Mouse (Mus musculus): ENCODE data around the gene Ccnf.

Ccnf gene

DNA sequence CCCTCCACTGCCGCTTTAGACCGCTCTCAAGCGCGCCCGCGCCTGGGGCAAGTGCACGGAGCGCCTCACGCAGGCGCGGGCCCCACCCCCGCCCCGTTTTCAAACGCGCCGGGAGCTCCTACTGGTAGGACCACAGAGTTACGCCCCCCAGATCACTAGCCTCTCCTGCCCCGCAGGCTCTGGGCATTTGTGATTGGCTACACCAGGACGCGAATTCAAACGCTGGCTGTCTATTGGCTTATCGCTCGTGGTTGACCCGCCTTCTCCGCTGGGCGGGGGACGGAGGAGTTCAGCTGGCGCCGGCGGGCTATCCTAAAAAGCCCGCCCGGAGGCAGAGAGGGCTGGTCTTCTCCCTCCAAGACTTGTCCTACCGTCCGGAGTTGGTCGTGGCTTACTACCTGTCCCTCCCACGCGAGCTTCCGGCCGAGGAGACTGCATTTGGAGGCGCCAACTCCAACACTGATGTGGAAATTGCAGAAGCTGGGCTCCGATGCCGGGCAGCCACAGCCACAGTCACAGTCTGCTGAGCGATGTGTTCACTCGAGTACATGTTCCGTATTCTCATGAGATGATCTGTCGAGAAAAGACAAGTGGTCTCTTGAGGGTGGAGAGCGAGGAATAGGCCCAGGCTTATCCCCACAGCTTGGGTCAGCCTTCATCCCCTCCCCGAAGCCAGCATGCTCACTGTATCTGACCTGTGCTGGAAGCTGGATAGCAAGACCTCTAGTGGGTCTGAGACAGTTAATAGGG, at the start of gene Ccnf:
TSS of gene Ccnf (minus strand) at position 165 of the 750 bp plus-strand sequence.
- peak; percentile 95 to 96 for DNase-seq (ENCODE audit: low spot score in 2 of 2)

- DNase-seq (ENCODE audit: low spot score in 2 of 2), result no peak
Measured at GRCm38 (mm10) chr17:24300651-24301050, 49.4 kb upstream of the Ccnf start.

- no peak for DNase-seq (ENCODE audit: low spot score in 2 of 2)
Measured at GRCm38 (mm10) chr17:24289338-24289737, 38.1 kb upstream of the Ccnf start.

DNA sequence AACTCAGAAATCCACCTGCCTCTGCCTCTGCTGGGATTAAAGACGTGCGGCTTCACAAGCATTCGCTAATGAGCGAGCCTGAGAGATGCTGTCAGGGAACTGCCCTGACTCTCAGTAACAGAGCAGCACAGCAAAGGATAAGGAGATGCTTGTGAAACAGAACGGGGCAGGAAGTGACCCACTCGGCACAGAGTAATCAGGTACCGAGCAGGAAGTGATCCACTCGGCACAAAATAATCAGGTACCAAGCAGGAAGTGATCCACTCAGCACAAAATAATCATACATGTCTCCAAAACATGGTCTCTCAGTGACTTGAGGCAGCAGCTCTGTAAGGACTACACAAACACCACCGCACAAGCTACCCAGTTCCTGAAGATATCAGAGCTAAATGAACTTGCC, 37.2 kb upstream of the Ccnf start:
- DNase-seq (ENCODE audit: low spot score in 2 of 2), result no peak

DNA sequence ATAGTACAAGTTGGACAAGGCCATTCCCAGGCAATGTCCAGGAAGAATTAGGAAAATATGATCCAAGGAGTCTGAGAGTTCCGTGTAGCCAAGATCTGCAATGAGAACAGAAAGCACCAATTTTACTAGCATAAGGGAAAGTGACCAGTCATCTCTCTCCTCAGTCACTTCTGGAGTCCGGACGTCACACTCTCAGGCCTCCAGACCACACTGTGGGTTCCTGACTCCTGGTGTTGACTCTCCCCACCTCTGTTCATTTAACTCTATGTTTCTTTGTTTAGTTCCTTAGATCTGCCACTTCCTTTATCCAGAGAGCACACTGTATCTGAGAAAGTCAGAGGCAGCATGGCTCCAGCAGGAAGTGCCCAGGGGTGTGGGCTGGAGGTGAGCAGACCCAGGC, 34.4 kb upstream of the Ccnf start:
- no peak for DNase-seq (ENCODE audit: low spot score in 2 of 2)

GRCm38 (mm10) chr17:24283266-24283818, 32.1 kb upstream of the Ccnf start:
- DNase-seq (ENCODE audit: low spot score in 2 of 2), result no peak

DNA sequence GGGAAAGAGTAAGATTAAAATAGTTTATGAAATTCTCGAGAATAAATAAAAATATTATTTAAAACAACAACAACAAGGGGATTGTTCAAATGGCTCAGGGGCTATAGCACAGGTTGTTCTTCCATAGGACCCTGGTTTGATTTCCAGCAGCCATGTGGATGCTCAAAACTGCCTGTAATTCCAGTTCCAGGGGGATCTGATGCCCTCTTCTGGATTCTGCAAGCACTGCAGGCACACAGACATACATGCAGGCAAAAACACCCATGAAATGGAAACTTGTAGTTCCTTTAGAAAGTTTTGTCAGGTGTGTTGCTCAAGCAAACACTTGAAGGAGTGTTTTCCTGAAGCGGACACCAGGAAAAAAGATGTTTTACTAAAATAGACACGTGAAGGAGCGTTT, 31.4 kb upstream of the Ccnf start:
- no peak for DNase-seq (ENCODE audit: low spot score in 2 of 2)

- no peak for DNase-seq (ENCODE audit: low spot score in 2 of 2)
Measured at GRCm38 (mm10) chr17:24279907-24280306, 28.6 kb upstream of the Ccnf start.

DNA sequence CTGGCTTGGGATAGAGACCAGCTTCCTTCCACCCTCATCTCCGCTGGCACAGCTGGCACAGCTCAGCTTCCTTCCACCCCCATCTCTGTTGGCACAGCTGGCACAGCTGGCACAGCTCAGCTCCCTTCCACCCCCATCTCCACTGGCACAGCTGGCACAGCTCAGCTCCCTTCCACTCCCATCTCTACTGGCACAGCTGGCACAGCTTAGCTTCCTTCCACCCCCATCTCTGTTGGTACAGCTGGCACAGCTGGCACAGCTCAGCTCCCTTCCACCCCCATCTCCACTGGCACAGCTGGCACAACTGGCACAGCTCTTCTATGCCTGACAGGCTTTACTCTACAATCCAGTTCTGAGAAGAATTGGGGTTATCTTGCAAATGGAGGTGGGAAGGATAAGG, 15.8 kb upstream of the Ccnf start:
- no peak for DNase-seq (ENCODE audit: low spot score in 2 of 2)

DNA sequence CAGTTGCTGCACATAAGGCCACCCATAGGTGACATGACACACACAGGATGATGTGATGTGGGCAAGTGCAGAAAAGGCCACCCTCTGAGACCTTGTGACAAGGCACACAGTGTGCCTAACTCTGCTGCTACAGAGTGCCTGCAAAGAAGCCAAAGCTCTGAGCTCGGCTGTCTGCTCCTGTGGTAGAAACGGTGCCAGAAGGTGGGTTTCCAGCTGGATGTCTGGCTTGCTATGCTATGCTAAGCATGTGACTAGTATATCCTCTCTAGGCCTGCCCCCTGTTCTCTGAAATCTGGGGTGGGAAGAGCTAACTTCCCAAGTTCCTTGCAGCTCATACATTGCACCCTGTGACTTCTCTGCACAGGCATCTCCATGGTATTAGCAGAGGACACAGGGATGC, 13.5 kb upstream of the Ccnf start:
- DNase-seq (ENCODE audit: low spot score in 2 of 2), result no peak

GRCm38 (mm10) chr17:24260516-24260915, 9.2 kb upstream of the Ccnf start:
- DNase-seq (ENCODE audit: low spot score in 2 of 2), result no peak

DNA sequence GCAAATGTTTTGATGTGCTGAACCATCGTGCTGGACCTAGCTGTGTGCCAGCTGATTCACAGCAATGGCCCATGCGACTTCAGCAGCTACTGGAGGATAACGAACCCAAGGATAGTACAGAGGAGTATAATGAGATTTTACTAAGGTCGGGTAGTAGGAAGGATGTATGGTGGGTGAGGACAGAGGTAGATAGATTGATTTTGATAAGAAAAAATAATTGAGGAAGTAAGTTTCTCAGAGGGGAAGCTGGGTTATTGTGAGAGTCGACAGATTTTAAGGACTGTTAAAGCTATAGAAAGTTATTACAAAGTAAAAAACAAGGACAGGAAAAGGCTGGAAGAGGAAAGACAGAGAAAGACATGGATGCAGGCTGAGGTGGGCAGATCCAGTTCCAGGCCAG, 8.4 kb upstream of the Ccnf start:
- no peak for DNase-seq (ENCODE audit: low spot score in 2 of 2)

DNA sequence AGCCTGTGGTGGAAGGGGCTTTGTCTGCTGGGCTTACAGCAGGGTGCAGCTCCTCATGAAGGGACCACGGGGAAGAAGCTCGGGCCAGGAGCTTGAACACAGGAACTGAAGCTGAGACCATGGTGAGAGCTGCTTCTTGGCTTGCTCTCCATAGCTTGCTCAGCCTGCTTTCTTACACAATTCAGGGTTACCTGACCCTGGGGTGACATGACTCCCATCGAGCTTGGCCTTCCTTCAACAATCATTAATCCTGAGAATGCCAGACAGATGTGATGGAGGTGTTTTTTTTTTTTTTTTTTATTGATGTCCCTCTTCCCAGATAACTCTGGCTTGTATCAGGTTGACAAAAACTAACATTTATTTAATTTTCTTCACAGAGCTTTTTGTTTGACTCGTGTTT, 7.7 kb upstream of the Ccnf start:
- no peak for DNase-seq (ENCODE audit: low spot score in 2 of 2)

GRCm38 (mm10) chr17:24252329-24252728, 1.0 kb upstream of the Ccnf start:
- no peak for DNase-seq (ENCODE audit: low spot score in 2 of 2)

DNA sequence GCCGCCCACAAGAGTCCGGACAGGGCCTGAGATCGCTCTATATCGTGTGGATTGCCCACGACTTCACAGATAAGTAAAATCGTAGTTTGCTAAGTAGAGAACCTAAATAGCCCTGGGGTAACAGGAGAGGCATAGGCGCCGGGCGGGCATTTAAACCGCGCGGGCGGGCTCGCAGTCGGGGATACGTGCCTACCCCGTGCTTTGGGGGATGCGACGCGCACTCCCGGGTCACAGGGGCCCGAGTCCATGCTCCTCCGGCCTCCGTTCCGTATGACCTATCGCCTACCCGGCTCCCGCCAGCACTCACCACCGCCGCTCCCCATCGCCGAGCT, 330 bp downstream of the Ccnf start:
- DNase-seq (ENCODE audit: low spot score in 2 of 2), result no peak

DNA sequence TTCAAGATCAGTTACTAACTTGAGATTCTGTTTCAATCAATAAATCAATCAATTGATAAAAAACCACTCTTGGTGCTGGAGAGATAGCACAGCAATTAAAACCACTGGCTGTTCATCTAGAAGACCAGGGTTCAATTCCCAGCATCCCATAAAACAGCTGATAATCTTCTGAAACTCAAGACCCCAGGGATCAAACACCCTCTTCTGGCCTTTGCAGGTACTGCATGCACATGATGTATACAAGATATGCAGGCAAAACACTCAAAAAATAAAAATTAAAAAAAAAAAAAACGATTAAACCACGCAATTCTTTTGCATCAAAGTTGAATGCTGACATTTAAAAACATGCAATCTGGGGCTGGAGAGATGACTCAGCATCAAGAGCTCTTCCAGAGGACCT, 2.6 kb downstream of the Ccnf start:
- DNase-seq (ENCODE audit: low spot score in 2 of 2), result no peak

- no peak for DNase-seq (ENCODE audit: low spot score in 2 of 2)
Measured at GRCm38 (mm10) chr17:24244061-24244460, 7.2 kb downstream of the Ccnf start.

DNA sequence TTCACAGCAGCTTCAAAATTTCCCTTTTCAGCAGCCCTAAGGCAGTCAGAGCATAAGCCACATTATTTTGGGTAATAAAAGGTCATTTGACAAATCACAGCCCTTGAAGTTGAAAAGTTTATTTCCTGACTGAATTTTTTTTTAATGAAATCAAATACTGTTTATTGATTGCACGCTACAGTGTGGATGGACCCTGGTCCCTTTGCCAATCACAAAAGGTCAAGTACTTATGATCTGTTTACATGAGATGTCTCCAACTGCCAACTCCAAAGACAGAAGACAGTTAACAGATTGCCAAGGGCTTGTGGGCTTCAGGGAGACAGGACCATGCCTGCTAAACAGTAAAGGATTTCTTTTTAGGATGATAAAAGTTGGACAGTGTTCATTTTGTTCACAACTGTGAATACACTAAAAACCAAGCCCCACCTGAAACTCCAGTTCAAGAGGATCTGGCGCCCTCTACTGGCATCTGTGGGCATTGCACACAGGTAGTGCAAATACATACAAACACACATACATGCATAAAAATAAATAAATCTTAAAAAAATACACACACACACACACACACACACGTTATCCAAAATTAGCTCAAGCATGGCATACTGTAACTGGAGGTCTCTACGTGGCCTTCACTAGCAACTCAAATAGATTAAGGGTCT, 7.8 kb downstream of the Ccnf start:
- DNase-seq (ENCODE audit: low spot score in 2 of 2), result no peak

- no peak for DNase-seq (ENCODE audit: low spot score in 2 of 2)
Measured at GRCm38 (mm10) chr17:24236921-24237320, 14.4 kb downstream of the Ccnf start.

DNA sequence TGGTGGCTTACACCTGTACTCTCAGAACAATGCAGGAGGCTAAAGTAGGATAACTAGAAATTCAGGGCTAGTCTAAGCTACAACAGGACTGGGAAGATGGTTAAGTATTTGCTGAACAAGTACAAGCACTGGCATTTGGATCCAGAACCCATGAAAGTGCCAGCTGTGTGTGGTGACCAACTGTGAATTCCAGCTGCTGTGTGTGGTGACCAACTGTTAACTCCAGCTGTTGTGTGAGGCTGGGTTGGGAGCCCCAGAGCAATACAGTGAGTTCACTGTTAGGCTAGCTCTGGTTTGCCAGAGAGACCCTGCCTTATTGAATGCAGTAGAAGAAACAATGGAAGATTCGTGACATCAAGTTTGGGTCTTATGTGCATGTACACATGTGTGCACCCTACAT, 14.8 kb downstream of the Ccnf start:
- no peak for DNase-seq (ENCODE audit: low spot score in 2 of 2)

DNA sequence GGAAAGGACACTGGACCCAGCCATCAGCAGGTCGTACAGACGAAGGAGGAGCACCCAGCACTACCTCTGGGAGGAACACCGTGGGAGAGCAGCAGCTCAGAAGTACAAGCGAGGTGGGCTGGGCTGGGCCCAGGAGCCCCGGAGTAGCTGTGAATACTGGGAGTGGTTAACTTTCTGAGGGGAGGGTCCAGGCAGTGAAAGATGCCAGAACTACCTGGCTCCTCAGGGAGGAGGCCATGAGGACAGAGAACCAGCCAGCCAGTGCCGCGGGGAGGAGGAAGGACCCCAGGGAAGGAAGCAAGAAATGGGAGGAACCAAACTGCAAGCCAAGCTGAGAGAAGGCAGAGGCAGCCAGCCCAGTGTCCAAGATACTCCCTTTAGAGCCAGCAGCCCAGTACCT, 23.3 kb downstream of the Ccnf start:
- no peak for DNase-seq (ENCODE audit: low spot score in 2 of 2)

- DNase-seq (ENCODE audit: low spot score in 2 of 2), result no peak
Measured at GRCm38 (mm10) chr17:24226721-24227120, 24.6 kb downstream of the Ccnf start.

DNA sequence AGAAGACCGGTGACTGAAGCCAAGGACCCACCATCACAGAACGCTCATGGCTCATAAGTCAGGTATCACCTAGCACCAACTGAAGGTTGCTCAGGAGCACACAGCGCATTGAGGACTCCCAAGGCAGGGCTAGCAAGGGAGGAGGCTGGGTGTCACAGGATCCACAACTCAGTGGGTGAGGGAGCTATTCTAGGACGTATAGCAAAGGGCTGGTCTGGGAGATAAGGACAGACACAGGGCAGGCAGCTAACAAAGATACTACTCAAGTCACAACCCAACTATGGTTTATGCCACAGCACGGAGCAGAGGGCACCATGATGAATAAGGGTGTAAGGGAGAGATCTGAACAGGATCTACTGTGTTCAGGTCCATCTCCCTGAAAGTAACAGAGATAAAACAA, 25.4 kb downstream of the Ccnf start:
- DNase-seq (ENCODE audit: low spot score in 2 of 2), result no peak
